Mouse (Mus musculus): Measurements from ENCODE around the gene Ccnyl1.

Gene Ccnyl1

DNA sequence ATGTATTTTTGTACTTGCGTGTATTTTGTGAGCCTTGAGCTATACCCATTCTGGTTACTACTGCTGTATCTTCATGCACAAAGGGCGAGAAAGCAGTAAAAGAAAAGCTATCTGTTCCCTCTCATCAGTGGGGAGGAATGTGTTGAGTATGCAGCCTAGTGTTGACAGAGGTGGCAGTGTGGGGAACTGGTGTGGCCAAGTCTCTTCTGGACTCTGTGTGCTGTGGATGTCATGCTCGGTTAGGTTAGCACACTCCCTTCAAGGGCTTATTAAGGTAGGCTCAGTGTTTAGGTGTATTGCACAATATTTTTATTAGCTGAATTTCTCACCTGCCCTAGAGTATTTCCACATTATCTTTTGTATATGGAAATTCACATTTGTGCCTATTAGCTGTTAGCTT, 11.5 kb downstream of the Ccnyl1 start:
- DNase-seq (ENCODE audit: low spot score in 2 of 2): no peak

DNA sequence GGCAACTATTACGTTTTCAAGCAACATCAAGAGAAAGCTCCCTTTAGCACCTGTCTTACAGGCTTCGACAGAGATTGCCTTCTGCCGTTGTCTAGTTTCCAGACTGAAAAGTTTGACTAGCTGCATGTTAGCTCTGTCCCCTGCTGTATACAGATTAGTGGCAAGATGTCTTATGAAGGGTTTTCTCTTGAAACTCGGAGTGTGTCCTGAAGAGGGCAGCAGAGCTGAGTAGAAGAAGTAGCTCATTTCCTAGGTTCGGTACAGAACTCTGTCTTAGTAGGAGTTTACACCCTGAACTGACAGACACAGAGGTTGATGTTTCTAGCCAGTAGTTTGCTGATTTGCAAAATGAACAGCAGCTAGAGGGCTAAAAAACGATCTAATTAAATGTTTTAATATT, 15.0 kb downstream of the Ccnyl1 start:
- peak; percentile 48 to 56 for DNase-seq (ENCODE audit: low spot score in 2 of 2)

DNA sequence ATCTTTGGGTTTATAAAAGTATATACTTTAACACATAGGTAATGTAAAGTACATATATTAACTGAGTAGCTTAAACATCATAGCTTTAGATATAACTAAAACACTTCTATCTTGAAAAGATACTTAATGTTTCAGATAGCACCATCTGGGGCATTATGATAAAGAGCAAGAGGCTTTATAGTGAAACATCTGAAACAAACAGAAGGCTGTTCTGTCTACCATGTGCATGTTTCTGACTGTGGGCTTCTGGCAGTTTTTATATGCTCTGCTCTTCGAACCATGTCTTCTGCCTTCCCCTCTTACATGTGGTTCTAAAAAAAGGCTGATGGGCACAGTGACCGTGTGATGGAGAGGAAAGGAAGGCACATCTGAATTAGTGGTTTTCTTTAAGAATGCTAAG, 16.4 kb downstream of the Ccnyl1 start:
- DNase-seq (ENCODE audit: low spot score in 2 of 2): no peak

DNA sequence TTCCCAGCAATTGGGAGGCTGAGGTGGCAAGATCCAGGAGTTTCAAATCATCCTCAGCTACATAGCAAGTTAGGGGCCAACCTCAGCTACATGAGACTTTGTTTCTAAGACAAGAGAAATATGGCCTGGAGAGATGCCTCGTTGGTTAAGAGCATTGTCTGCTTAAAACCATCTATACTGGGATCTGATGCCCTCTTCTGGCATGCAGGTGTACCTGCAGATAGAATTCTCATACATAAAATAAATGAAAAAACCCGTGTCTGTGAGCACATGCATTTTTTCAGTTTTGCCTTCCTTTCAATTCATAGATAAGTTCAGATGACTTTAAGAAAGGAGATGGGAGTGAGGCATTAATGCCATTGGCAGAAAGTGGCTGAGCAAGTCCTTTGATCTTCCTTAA, 19.6 kb downstream of the Ccnyl1 start:
- DNase-seq (ENCODE audit: low spot score in 2 of 2): no peak

DNA sequence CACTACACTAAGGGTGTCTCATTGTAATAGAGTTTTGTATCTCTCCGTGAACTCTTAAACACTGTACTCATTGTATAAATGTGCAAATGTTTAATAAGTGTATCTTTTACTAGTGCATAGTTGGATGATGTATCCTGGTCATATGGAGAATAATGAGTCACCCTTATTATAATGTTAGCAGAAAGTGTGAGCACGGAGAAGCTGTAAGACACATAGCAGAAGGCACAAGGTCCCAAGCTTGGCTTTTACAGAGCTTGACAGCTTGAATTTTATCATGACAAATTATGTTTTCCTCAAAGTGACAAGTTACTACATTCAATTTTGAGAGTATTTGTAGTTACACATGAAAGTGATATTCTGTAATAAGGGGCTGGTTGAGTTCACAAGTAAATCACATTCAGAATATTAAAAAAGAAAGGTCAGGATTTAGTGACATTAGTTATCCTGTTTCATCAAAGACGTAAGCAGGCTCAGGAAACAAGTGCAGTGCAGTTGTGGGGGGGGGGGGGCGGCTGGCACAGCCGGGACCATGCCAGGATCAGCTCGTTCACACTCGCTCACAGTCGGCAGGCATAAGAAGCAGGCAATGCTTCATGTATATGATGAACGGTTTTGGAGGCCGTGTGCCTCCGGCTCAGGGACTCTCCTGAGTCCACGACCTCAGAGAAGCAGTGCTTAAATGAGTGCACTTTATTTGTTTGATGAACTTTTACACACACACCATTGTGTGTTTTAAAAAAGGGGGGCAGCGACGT, 21.9 kb downstream of the Ccnyl1 start:
- no peak for DNase-seq (ENCODE audit: low spot score in 2 of 2)

DNA sequence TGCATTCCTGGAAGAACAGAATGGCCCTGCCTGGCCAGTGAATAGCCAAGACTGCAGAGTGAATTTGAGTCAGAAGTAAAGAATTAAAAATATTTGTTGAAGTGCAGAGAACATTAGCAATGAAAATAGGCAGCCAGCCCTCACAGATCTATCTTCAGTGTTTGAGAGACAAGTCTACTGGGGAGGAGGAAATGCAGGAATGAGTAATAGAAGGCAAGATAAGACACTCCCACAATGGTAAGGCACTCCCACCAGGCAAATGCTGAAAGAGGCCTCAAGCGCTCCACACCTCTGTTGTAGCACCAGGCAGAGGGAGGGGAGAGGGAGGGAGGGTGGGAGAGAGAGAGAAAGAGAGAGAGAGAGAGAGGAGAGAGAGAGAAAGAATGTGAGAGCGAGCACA, 25.2 kb downstream of the Ccnyl1 start:
- peak in 1 of 2 experiments; percentile 8 for DNase-seq (ENCODE audit: low spot score in 2 of 2)

DNA sequence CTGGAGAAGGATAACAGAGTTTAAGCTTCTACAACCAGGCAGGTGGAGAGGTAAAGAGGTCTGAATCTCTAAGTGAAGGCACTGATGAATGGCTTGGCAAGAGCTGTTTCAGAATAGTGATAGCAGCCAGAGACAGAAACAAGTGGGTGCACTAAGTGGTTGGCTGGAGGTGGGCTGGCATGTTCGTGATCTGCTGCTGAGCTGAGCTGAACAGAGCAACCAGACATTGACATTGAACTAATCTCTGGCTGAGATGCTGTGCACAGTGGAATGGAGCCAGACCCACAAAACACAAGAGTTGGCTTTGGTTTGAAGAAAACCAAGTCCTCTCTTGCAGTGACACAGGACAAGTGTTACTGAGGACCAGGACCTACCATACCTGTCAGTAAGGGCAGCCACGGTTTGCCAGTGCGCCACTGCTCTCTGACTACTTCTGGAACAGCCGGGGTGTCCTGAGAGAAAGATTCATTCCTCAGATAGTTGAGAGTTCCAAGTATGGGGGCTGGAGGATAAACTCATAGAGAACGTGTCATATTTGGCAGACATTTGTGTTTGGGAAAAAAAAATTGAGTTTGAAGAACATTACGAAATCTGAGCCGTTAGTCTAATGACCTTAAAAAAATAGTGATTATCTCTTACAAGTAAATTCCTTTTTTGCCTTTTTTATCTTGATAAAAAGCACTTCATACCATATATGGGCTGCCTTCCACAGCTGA, 26.5 kb downstream of the Ccnyl1 start:
- DNase-seq (ENCODE audit: low spot score in 2 of 2): peak in 1 of 2 experiments; percentile 4

DNA sequence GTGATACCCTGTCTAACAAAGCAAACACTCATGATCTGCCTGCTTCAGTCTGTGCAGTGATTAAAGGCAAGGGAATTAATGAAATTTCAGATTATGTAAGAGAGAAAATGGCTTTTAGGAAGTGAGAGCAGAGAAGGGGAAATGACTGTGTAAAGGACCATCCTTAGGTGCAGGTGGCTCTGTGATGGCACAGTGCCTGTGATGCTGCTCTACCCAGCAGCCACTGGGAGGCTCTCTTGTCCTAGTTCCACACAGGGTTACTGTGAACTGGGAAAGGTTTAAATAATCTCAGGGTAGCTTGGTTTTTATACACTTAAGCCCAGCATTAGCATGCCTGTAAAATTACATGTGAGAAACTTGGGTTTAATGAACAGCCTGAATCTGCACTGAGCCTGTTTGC, 27.2 kb downstream of the Ccnyl1 start:
- DNase-seq (ENCODE audit: low spot score in 2 of 2): peak; percentile 27 to 45

DNA sequence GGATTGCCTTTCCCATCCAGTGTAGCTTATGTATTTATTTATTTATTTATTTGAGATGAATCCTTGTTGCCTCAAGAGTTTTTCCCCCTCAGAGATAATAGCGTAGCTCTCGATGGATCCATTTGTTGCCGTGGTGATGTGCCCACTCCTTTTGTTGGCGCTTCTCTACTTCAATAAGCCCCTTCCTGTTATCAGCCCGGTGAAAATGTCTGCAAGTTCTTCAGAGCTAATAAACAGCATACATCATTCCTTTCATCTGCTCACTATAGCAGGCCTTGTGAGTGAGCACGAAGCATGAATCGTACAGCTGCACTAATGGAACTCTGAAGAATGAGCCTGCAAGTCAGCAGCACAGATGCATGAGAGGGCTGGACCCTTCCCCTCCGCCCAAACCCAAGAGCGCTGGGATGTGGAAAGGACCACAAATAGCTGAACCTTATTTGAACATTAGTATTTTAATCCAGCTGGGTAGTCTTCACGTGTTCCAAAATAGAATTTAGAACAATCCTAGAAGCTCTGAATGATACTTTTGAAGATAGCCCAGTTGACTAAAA, 30.9 kb downstream of the Ccnyl1 start:
- DNase-seq (ENCODE audit: low spot score in 2 of 2): no peak

DNA sequence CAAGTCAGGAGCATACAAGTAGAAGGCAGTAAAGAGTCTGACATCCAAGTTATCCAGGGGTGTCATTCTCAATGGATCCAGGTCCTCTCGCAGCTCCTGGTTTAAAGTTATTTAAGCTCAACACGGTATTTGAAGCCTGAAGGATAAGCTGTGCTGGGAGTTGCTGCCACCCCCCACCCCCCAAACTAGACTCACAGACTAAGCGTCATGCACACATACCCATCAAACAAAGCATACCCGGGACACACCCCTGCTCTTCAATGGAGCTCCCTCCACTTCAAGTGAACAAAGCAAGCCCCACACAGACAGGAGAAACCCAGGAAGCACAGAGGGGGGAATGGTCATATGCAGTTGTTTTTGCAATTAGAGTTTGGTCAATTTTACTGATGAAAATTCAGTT, 39.8 kb downstream of the Ccnyl1 start:
- DNase-seq (ENCODE audit: low spot score in 2 of 2): no peak

DNA sequence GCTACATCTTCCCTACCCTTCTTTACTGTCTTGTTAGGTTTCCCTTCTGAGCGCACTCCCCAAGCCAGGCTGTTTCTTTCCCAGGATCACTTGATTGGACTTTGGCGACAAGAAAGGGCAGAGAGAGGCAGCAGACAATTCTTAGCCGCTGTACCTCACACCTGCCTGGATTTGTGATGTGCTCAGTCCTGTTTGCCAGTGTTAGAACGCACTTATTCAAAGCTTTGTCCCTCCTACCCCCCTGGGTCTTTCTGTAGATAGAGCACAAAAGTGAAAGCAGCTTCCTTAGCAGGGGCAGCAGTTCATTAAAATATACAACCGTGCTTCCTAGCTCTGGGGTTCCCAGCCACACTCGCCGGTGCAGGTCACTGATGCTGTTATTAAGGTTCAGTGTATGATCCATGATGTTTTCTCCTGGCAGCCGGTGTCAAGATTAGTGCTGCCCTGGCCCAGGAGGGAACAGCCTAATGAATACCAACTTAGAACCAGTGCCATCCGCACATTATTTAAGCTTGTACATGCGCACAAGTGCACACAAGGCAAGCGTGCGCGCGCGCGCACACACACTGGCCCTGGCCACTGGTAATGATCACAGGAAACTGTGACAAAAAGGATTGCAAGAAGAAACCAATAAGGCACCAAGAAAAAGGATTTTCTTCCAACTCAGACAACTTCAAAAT, 41.2 kb downstream of the Ccnyl1 start:
- no peak for DNase-seq (ENCODE audit: low spot score in 2 of 2)

DNA sequence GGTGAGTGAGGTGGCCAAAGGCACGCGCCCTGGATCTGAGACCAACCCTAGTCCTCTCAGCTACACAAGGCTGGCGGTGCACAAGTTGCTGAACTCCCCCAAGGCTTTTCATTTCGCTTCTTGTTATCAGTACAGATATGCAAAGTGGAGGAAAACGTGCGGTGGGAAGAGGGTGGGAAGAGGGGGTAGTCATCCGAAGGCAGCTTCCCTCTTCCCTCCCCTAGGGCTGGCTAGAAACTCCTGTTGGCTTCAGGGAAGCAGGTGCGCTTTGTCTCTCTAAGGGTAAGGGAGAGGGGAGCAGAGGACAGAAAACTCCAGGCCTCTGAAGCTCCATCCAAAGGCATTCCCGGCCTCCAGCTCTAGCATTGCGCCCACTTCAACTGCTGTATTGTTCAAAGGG, 41.9 kb downstream of the Ccnyl1 start:
- no peak for DNase-seq (ENCODE audit: low spot score in 2 of 2)

DNA sequence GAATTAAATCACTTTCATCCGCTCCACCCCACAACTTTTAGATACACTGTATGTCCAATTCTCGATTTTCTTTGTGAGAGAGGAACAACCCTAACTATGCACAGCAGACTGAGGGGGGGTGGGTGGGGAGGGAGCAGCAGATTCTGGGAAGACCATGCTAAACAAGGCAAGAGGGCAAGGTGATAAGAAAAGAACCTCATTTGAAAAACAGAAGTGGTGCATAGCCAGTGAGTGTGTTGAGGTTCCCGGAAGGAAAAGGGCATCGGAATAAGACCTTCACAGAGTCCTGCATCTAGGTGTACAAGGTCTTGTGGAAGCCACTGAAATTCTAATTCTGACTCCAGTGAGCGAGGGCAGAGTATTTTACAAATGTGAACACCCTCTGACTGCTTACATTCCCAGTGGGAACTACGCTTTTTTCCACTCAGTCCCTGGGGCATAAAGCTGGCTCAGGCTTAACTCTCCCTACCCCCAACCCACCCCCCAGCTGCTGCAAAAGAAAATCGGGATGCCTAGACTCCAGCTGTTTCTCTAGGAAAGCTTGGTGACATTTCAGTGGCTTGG, 42.5 kb downstream of the Ccnyl1 start:
- DNase-seq (ENCODE audit: low spot score in 2 of 2): no peak

DNA sequence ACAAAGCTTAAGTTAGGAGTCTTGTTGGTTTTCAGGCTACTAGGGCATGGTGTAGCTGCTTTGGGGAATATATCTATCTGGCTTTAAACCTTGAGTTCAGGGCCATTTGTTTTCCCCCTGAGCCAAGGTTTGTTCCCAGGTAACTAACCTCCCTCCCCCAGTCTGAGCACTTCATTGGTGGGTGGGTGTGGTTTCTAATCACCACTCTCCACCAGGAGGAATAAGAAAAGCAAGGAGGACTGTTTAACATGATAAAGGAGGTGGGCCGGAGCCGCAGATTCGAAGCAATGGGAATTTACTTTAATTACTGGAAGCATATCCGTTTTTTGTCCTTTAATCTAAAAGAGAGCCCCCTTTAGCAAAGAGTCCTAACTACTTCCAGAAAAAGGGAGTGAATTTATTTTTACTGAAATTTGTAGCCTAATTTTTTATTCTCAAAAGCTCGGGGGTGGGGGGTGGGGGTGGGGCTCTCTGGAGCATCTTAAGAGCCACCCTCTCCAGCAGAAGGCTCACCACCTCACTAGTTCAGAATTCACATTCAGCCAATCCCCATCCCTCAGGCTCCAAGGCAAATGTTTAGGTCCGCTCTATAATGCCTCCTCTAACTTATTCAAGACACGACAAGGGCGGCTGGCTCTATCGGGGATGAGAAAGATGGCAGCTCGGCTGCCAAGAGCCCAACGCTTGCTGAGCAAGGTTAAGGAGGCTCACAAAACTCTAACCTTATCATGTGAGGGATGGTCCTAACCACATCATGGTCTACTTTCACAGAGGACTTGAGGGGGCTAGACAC, 43.4 kb downstream of the Ccnyl1 start:
- no peak for DNase-seq (ENCODE audit: low spot score in 2 of 2)

DNA sequence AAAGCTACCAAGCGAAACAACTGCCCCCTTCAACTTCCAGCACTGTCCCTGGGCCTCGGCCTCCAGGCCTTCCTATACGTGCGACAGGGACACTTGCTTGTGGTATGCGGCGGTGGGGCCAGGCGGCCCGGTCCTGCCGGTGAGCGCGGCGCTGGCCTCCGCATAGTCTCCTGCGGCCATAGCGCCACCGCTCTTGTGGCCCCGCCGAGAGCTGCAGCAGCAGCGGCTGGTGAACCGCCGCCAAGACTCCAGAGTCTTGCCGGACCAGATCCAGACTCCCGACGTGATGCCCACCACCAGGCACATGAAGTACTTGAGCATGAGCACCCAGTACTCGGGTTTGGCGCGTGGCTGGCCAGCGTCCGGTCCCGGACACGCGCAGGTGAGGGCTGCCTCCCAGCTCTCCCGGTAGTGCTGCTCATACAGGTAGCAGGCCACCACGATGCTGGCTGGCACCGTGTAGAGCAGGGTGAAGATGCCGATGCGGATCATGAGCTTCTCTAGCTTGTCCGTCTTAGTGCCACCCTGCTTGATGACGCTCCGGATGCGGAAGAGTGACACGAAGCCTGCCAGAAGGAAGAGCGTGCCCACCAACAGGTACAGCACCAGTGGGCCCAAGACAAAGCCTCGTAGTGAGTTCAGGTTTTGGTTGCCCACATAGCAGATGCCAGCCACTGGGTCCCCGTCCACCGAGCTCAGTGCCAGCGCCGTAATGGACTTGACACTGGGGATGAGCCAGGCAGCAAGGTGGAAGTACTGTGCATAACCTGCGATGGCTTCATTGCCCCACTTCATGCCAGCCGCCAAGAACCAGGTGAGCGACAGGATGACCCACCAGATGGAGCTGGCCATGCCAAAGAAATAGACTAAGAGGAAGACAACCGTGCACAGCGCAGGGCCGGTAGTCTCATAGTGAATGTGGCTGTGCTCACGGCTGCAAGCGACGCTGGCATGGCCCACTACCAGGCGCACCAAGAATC, 44.8 kb downstream of the Ccnyl1 start:
- no peak for DNase-seq (ENCODE audit: low spot score in 2 of 2)

DNA sequence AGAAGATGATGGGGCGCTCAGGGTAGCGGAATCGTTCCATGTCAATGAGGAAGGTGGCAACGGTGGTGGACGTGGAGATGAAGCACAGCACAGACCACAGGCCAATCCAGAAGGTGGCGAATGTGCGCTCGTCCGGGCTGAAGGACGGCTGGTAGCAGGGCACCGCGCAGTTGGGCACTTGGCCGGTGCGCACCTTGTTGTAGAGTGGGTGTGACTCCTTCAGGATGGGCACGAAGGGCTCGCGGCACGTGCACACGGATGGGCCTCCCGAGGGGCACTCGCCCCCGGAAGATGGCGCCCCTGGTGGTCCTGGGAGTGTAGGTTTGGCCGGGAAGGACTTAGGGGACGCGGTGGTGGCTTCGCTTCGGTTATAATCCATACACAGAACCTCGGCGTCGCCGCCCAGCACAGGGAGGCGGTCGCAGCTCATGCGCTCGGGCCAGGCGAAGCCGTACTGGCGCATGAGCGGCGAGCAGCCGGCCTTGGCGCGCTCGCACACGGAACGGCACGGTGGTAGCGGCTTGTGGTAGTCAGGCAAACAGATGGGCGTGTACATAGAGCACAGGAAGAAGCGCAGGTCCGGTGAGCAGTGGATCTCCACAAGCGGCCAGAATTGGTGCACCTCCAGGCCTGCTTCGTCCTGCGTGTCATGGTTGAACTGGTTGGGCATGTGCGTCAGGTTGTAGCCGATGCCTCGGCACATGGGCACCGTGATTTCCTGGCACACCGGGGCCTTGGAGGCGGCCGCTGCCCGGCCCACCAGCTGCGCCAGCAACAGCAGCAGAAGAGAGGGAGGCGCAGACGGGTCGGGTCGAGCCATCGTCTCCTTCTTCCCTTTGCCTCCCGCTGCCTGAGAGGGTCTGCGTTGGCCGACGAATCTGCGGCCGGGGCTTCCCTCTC, 45.8 kb downstream of the Ccnyl1 start:
- DNase-seq (ENCODE audit: low spot score in 2 of 2): peak; percentile 41 to 44

DNA sequence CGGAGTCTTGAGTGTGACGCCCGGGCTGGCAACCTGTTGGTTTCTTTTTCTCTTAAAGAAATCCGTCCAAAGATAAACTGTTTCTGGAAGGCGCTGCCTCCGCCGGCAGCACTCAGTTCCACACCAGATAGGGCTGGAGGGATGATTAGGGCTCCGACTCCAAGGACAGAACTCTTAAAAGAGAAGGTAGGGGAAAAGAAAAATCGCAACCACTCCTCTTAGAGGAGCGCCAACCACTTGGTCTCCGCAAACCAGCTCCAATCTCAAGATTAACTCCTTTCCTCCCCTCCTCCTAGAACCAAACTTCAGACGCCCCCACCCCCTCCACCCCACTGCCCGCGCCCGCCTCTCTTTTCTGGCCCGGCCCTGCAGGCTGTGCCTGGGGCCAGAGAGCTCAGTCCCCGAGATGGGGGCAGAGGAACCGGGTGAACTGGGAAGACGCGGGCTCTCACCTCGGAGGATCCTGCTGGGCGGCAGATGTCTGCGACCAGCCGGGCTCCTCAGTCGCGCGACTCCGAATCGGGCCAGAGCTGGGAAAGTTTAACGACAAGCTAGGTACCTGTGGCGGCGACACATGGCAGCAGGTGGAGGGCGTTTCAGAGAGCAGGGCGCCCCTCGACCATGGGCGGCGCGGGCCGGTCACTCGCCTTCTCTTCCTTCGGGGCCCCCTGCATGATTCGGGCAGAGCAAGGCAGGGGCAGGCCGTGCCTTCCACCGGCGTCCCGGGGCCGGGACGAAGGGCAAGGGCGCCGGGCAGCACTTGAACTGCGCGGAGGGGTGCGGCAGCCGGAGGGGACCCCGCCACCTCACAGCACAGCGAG, 46.6 kb downstream of the Ccnyl1 start:
- DNase-seq (ENCODE audit: low spot score in 2 of 2): no peak

DNA sequence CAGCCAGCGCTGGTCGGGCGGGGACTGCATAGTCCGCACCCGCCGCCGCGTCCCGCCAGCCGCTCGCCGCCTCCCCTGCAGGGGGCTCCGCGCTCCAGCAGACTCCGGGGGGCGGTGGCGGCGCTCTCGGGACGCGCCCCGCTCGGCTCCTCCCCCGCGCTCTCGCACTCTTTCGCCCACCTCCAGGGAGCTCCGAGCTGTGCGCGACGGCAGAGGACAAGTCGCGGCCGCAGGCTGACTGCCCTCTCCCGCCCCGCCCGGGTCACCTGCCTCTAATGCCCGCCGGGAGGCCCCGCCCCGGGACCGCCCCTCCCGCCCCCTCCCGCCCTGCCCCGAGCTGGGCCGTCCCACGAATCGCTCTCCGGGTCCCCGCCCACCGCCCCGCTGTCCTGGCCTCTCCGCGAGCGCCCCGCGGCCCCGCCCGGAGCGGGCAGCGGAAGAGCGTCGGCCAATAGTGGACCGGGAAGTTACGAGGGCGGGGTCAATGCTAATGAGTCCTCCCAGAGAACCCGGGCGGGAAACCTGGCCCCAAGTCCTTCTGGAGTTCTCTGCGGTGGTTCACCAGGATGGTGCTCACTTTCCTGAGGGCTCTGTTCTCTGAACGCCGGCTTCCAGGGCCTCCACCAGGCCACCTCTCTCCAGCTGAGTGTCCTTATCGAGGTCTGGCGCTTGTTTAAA, 47.4 kb downstream of the Ccnyl1 start, which contains the start of gene Fzd5:
TSS of gene Fzd5 (minus strand) at position 250 of the 678 bp plus-strand sequence.
- DNase-seq (ENCODE audit: low spot score in 2 of 2): peak; percentile 84 to 92

Measured in urinary bladder, postnatal 36 days (tissue).